Mouse (Mus musculus) hindbrain, embryonic 15.5 days (tissue): ENCODE results near the gene Clec2d. TPM values are rescaled to one million over a fixed set of nuclear protein-coding genes. Genes with fewer than 3 reads are reported as not detected.

ENCODE experiments used
- ATAC-seq: fragments of 200-750 bp; cut with Nextera tagmentation; 2 replicates; pipeline ENCODE4 v1.8.0; 2017; ENCODE audit warnings: low read depth, moderate number of reproducible peaks, moderate TSS enrichment; ENCODE audit not compliant: low FRiP score
- H3K27ac ChIP-seq: fragments of 300-500 bp; sonication (generic); replicated peaks from 2 replicates; pipeline ENCODE4 v1.5.1; 2015; ENCODE audit warnings: mild to moderate bottlenecking, inconsistent platforms
- H3K27me3 ChIP-seq: fragments of 300-500 bp; sonication (generic); 2 replicates; pipeline ENCODE4 v1.6.1; 2015; ENCODE audit warnings: control low read depth, inconsistent platforms
- H3K36me3 ChIP-seq: fragments of 300-500 bp; sonication (generic); 2 replicates; pipeline ENCODE4 v1.6.1; 2015; ENCODE audit warnings: control low read depth, inconsistent platforms
- H3K4me1 ChIP-seq: fragments of 300-500 bp; sonication (generic); replicated peaks from 2 replicates; pipeline ENCODE4 v1.6.1; 2015; ENCODE audit warnings: control low read depth, inconsistent platforms
- H3K4me2 ChIP-seq: fragments of 300-500 bp; sonication (generic); 2 replicates; pipeline ENCODE4 v1.6.1; 2015; ENCODE audit warnings: moderate library complexity, mild to moderate bottlenecking, inconsistent platforms
- H3K4me3 ChIP-seq: fragments of 300-500 bp; sonication (generic); 2 replicates; pipeline ENCODE4 v1.5.1; 2015; ENCODE audit warnings: mild to moderate bottlenecking, inconsistent platforms
- H3K9ac ChIP-seq: fragments of 300-500 bp; sonication (generic); 2 replicates; pipeline ENCODE4 v1.6.1; 2015; ENCODE audit warnings: inconsistent platforms
- H3K9me3 ChIP-seq: fragments of 300-500 bp; sonication (generic); 2 replicates; pipeline ENCODE4 v1.6.1; 2016; ENCODE audit warnings: control low read depth, inconsistent platforms
- WGBS: fragments of 180-500 bp; shearing (Covaris S2); methylation state at CpG from one replicate; pipeline ENCODE4 v1.1.7; 2015; 5-methylcytosine and 5-hydroxymethylcytosine counted together
- polyA plus RNA-seq: library from polyadenylated mRNA; unstranded; fragments of >200 nt; fragmentation: Nextera tagmentation; extraction: Ambion mirVana; gene quantifications from 2 replicates; pipeline ENCODE4 v1.2.1, GENCODE M21; 2015

The Clec2d gene
- polyA plus RNA-seq, 1 experiment from 2014 or later = 0.12 TPM

GRCm38 (mm10) chr6:129216721-129217230 lies 36.4 kb downstream of the Clec2d start:
- H3K9me3 ChIP-seq = no peaks in the 10 kb centered on the region
- H3K27me3 ChIP-seq = no peaks in the 10 kb centered on the region
- no peak overlapping the region for H3K4me2 ChIP-seq
- H3K9ac ChIP-seq = no peak overlapping the region
- H3K27ac ChIP-seq = no peak overlapping the region
- H3K36me3 ChIP-seq = no peaks in the 10 kb centered on the region
- no peak for ATAC-seq
- no peaks in the 10 kb centered on the region for H3K4me1 ChIP-seq
- H3K4me3 ChIP-seq = no peak overlapping the region
- WGBS = 87% methylated on average over 3 of the region's 3 CpGs

- 81% methylated on average over 5 of the region's 5 CpGs for WGBS
- Histone ChIP-seq H3K4me1 (no peaks in the 10 kb centered on the region), H3K27ac (no peak overlapping the region), H3K36me3 (no peaks in the 10 kb centered on the region), H3K9ac (no peak overlapping the region), H3K4me3 (no peak overlapping the region), H3K9me3 (no peaks in the 10 kb centered on the region), H3K4me2 (no peak overlapping the region), H3K27me3 (no peaks in the 10 kb centered on the region)
- ATAC-seq = no peak
These were observed 37.8 kb downstream of the Clec2d start for GRCm38 (mm10) chr6:129218191-129218696.

- H3K36me3 ChIP-seq = no peaks in the 10 kb centered on the region
- 85% methylated on average over 3 of the region's 3 CpGs for WGBS
These were observed 39.6 kb downstream of the Clec2d start for GRCm38 (mm10) chr6:129219897-129220517.

GRCm38 (mm10) chr6:129221053-129221452 lies 40.6 kb downstream of the Clec2d start:
- no peak for ATAC-seq
- Histone ChIP-seq H3K4me2 (no peak overlapping the region), H3K36me3 (no peaks in the 10 kb centered on the region), H3K9me3 (no peaks in the 10 kb centered on the region), H3K4me1 (no peaks in the 10 kb centered on the region), H3K27me3 (no peaks in the 10 kb centered on the region), H3K27ac (no peak overlapping the region), H3K4me3 (no peak overlapping the region), H3K9ac (no peak overlapping the region)
- 96% methylated on average over 1 of the region's 1 CpGs for WGBS

More at GRCm38 (mm10) chr6:129219897-129220517, 39.6 kb downstream of the Clec2d start:
- Histone ChIP-seq H3K9ac (no peak overlapping the region), H3K9me3 (no peaks in the 10 kb centered on the region), H3K4me2 (no peak overlapping the region), H3K27me3 (no peaks in the 10 kb centered on the region), H3K4me3 (no peak overlapping the region), H3K27ac (no peak overlapping the region), H3K4me1 (no peaks in the 10 kb centered on the region)
- ATAC-seq = no peak

GRCm38 (mm10) chr6:129222188-129222800 lies 41.9 kb downstream of the Clec2d start:
- 86% methylated on average over 3 of the region's 3 CpGs for WGBS
- ATAC-seq = no peak
- no peak overlapping the region for H3K9ac ChIP-seq
- no peaks in the 10 kb centered on the region for H3K4me1 ChIP-seq
- H3K27me3 ChIP-seq = no peaks in the 10 kb centered on the region
- H3K4me3 ChIP-seq = no peak overlapping the region
- H3K36me3 ChIP-seq = no peaks in the 10 kb centered on the region
- no peaks in the 10 kb centered on the region for H3K9me3 ChIP-seq
- H3K4me2 ChIP-seq = no peak overlapping the region
- no peak overlapping the region for H3K27ac ChIP-seq

- ATAC-seq = no peak
- Histone ChIP-seq H3K36me3 (no peaks in the 10 kb centered on the region), H3K4me1 (no peaks in the 10 kb centered on the region), H3K9me3 (no peaks in the 10 kb centered on the region), H3K27me3 (no peaks in the 10 kb centered on the region), H3K4me3 (no peak overlapping the region), H3K9ac (no peak overlapping the region), H3K4me2 (no peak overlapping the region), H3K27ac (no peak overlapping the region)
- WGBS = 87% methylated on average over 2 of the region's 2 CpGs
These were observed 43.2 kb downstream of the Clec2d start for GRCm38 (mm10) chr6:129223611-129224010.

- no peak for ATAC-seq
- Histone ChIP-seq H3K4me2 (no peak overlapping the region), H3K27me3 (no peaks in the 10 kb centered on the region), H3K9ac (no peak overlapping the region), H3K36me3 (no peaks in the 10 kb centered on the region), H3K4me1 (no peaks in the 10 kb centered on the region), H3K9me3 (no peaks in the 10 kb centered on the region), H3K4me3 (no peak overlapping the region), H3K27ac (no peak overlapping the region)
- 70% methylated on average over 1 of the region's 1 CpGs for WGBS
These were observed 43.7 kb downstream of the Clec2d start for GRCm38 (mm10) chr6:129224090-129224489.

GRCm38 (mm10) chr6:129225078-129225477 lies 44.7 kb downstream of the Clec2d start:
- Histone ChIP-seq H3K27ac (no peak overlapping the region), H3K4me3 (no peak overlapping the region), H3K4me1 (no peaks in the 10 kb centered on the region), H3K4me2 (no peak overlapping the region), H3K36me3 (no peaks in the 10 kb centered on the region), H3K9ac (no peak overlapping the region), H3K9me3 (no peaks in the 10 kb centered on the region), H3K27me3 (no peaks in the 10 kb centered on the region)
- 86% methylated on average over 2 of the region's 2 CpGs for WGBS
- no peak for ATAC-seq

GRCm38 (mm10) chr6:129228935-129229773 lies 48.7 kb downstream of the Clec2d start:
- Histone ChIP-seq H3K4me1 (no peaks in the 10 kb centered on the region), H3K27me3 (no peaks in the 10 kb centered on the region), H3K4me3 (no peak overlapping the region), H3K27ac (peak overlapping the region; percentile 60), H3K36me3 (no peaks in the 10 kb centered on the region), H3K9ac (no peak overlapping the region), H3K9me3 (no peaks in the 10 kb centered on the region), H3K4me2 (no peak overlapping the region)
- ATAC-seq = no peak
- WGBS = 62% methylated on average over 3 of the region's 3 CpGs

- no peaks in the 10 kb centered on the region for H3K4me1 ChIP-seq
- no peaks in the 10 kb centered on the region for H3K27me3 ChIP-seq
- H3K27ac ChIP-seq = peak overlapping the region; percentile 60
- no peak overlapping the region for H3K4me2 ChIP-seq
- ATAC-seq = no peak
- no peaks in the 10 kb centered on the region for H3K9me3 ChIP-seq
- WGBS = 70% methylated on average over 3 of the region's 3 CpGs
- H3K36me3 ChIP-seq = no peaks in the 10 kb centered on the region
- H3K9ac ChIP-seq = no peak overlapping the region
- no peak overlapping the region for H3K4me3 ChIP-seq
These were observed 49.6 kb downstream of the Clec2d start for GRCm38 (mm10) chr6:129229774-129230578.

- Histone ChIP-seq H3K27ac (no peak overlapping the region), H3K9ac (no peak overlapping the region), H3K27me3 (no peaks in the 10 kb centered on the region), H3K4me2 (no peak overlapping the region), H3K4me1 (no peaks in the 10 kb centered on the region), H3K4me3 (no peak overlapping the region), H3K9me3 (no peaks in the 10 kb centered on the region), H3K36me3 (no peaks in the 10 kb centered on the region)
- ATAC-seq = no peak
- WGBS = 84% methylated on average over 5 of the region's 5 CpGs
These were observed 51.8 kb downstream of the Clec2d start for GRCm38 (mm10) chr6:129232005-129232841.
